Mouse (Mus musculus) heart, postnatal 0 days (tissue): Measurements from ENCODE around the gene Ccdc167. TPM values are rescaled to one million over a fixed set of nuclear protein-coding genes. Genes with fewer than 3 reads are reported as not detected.
A peak's percentile ranks its signal among the peaks of the same experiment; 100 is the strongest.

ENCODE experiments used
- ATAC-seq: fragments of 200-750 bp; cut with Nextera tagmentation; 2 replicates; pipeline ENCODE4 v1.8.0; 2017; ENCODE audit warnings: low read depth, moderate number of reproducible peaks, moderate library complexity; ENCODE audit not compliant: insufficient read depth
- DNase-seq: peaks from one replicate; pipeline ENCODE4 v3.0.0-alpha.2; 2016; ENCODE audit warnings: low spot score
- H3K27ac ChIP-seq: fragments of 300-500 bp; sonication (generic); 2 replicates; pipeline ENCODE4 v1.5.1; 2014; ENCODE audit warnings: low read depth, mild to moderate bottlenecking
- H3K27me3 ChIP-seq: fragments of 300-500 bp; sonication (generic); 2 replicates; pipeline ENCODE4 v1.6.1; 2014; ENCODE audit warnings: low read length, mixed read lengths; ENCODE audit not compliant: control insufficient read depth, insufficient read depth
- H3K36me3 ChIP-seq: fragments of 300-500 bp; sonication (generic); replicated peaks from 2 replicates; pipeline ENCODE4 v1.6.1; 2014; ENCODE audit warnings: low read length, mixed read lengths; ENCODE audit not compliant: control insufficient read depth, insufficient read depth
- H3K4me1 ChIP-seq: fragments of 300-500 bp; sonication (generic); 2 replicates; pipeline ENCODE4 v1.6.1; 2014; ENCODE audit warnings: antibody characterized with exemption; ENCODE audit not compliant: control insufficient read depth, insufficient read depth
- H3K4me2 ChIP-seq: fragments of 300-500 bp; sonication (generic); 2 replicates; pipeline ENCODE4 v1.6.1; 2014; ENCODE audit warnings: low read depth, mild to moderate bottlenecking, low read length, moderate library complexity
- H3K4me3 ChIP-seq: fragments of 300-500 bp; sonication (generic); 2 replicates; pipeline ENCODE4 v1.5.1; 2014; ENCODE audit warnings: low read depth, low read length
- H3K9ac ChIP-seq: fragments of 300-500 bp; sonication (generic); replicated peaks from 2 replicates; pipeline ENCODE4 v1.6.1; 2014; ENCODE audit warnings: low read depth, low read length, mixed read lengths
- H3K9me3 ChIP-seq: fragments of 300-500 bp; sonication (generic); replicated peaks from 2 replicates; pipeline ENCODE4 v1.6.1; 2016; ENCODE audit warnings: low read length; ENCODE audit not compliant: control insufficient read depth
- CTCF ChIP-seq: IDR thresholded peaks from 2 replicates; pipeline ENCODE4 v1.5.1; 2016; ENCODE audit warnings: antibody characterized with exemption, control low read depth, low read depth
- EP300 ChIP-seq: IDR thresholded peaks from 2 replicates; pipeline ENCODE4 v1.6.1; 2016; ENCODE audit warnings: antibody characterized with exemption, low read depth
- WGBS: fragments of 180-500 bp; shearing (Covaris S2); extraction: QIAGEN DNeasy Blood & Tissue Kit; methylation state at CpG from one replicate; pipeline ENCODE4 v1.1.7; 2014; 5-methylcytosine and 5-hydroxymethylcytosine counted together
- polyA plus RNA-seq: library from polyadenylated mRNA; unstranded; fragments of >200 nt; fragmentation: Nextera tagmentation; extraction: Ambion mirVana; gene quantifications from 2 replicates; pipeline ENCODE4 v1.2.1, GENCODE M21; 2015
- total RNA-seq: library from RNA; depleted of rRNA; stranded (reverse); fragments of >200 nt; gene quantifications from 2 replicates; pipeline ENCODE4 v1.2.3, GENCODE M21; 2014; ENCODE audit warnings: low replicate concordance

Ccdc167 gene
- total and polyA plus RNA-seq, 2 experiments from 2014 or later = 6.4 to 8.2 TPM

DNA sequence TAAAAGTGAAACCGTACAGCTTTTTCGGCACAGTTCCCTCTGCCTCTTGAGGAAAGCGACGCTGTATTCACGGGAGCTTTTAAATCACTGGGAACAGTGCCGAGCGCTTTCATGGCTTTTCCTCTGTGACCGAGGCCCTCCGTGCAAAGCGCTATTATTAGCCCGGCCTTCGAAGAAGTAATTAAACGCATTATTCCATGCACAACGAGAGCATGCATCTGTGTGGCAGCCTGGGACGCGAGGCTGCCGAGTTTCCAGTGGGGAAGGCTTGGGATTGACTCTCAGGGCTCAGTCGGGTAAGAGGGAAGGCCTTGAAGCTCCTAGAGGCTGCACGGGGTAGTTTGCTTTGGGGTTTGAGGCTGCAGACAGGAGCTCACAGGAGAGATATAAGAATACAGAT, 43.1 kb upstream of the Ccdc167 start:
- WGBS = 34% methylated on average over 19 of the region's 19 CpGs
- H3K27ac ChIP-seq = peak overlapping the region; percentile 79
- ATAC-seq = no peak
- no peaks in the 10 kb centered on the region for H3K9me3 ChIP-seq
- no peak for TF ChIP-seq CTCF
- TF ChIP-seq EP300 = no peak
- no peak overlapping the region for H3K9ac ChIP-seq
- no peaks in the 10 kb centered on the region for H3K36me3 ChIP-seq
- peak overlapping the region; percentile 44 for H3K4me2 ChIP-seq
- peak; percentile 36 for DNase-seq
- H3K4me1 ChIP-seq = no peaks in the 10 kb centered on the region
- no peaks in the 10 kb centered on the region for H3K27me3 ChIP-seq
- peak overlapping the region; percentile 22; the same call in 1 of the 2 replicates for H3K4me3 ChIP-seq

DNA sequence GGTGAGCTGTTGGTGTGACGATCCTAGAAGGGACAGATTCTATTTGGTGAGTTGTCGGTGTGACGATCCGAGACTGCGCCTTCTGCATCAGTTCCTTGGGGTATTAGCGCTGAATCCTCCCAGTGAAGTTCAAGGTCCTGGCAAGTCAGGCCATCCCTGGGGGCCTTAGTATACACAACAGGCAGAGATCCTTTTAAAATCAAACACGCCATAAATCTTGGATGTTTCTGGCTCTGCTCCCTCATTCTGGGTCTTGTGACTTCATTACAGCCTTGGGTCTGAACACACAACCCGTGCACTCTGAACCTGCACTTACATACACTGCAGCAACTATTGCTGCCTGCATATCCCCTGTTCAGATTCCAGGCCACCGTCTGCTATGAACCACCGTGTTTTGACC, 39.5 kb upstream of the Ccdc167 start:
- H3K4me3 ChIP-seq = no peak overlapping the region
- H3K27ac ChIP-seq = no peak overlapping the region
- TF ChIP-seq CTCF (no peak), EP300 (no peak)
- H3K27me3 ChIP-seq = no peaks in the 10 kb centered on the region
- WGBS = 87% methylated on average over 10 of the region's 10 CpGs
- ATAC-seq (no peak), DNase-seq (no peak)
- H3K9ac ChIP-seq = no peak overlapping the region
- no peaks in the 10 kb centered on the region for H3K4me1 ChIP-seq
- no peaks in the 10 kb centered on the region for H3K36me3 ChIP-seq
- H3K9me3 ChIP-seq = no peaks in the 10 kb centered on the region
- no peak overlapping the region for H3K4me2 ChIP-seq

DNA sequence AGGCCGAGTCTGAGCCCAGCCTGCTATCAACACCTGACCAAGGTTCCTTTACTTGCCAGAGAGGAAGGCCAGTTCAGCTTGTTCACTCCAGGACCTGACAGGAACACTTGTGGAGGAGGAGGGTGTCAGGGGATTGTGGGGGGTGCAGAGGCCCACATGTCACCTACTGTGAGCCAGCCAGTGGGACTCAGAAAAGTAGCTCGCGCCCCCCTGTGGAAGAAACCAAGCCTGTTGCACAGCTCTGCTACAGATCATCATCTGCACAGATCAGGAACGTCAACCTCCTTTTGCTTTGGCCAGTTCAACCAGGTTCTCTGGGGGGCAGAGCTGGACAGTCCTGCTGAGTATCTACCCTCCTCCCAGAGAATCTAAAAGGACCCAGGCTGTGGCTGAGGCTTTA, 37.7 kb upstream of the Ccdc167 start:
- H3K4me1 ChIP-seq = no peaks in the 10 kb centered on the region
- no peaks in the 10 kb centered on the region for H3K36me3 ChIP-seq
- no peak overlapping the region for H3K27ac ChIP-seq
- 54% methylated on average over 4 of the region's 4 CpGs for WGBS
- H3K27me3 ChIP-seq = no peaks in the 10 kb centered on the region
- H3K9ac ChIP-seq = no peak overlapping the region
- TF ChIP-seq CTCF (0 out of 2 replicates have a peak, but pooled peaks have one; percentile 2), EP300 (no peak)
- no peaks in the 10 kb centered on the region for H3K9me3 ChIP-seq
- no peak overlapping the region for H3K4me2 ChIP-seq
- no peak overlapping the region for H3K4me3 ChIP-seq
- DNase-seq (no peak), ATAC-seq (no peak)

DNA sequence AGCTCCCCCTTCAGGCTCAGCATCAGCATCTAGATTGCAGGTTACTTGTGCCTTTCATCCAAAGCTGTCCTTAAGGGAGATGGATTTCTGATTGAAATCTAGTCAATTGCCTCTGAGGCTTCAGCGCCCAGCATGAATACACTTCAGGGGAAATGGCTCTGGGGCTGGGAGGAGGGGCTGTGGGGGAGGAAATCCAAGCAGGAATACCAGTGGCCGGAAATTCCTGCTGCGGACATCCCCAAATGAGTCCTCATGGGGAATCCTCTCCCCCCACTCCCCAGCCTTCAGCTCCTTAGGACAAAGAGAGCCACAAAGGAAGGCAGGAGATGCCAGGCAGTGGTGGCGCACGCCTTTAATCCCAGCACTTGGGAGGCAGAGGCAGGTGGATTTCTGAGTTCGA, 30.6 kb upstream of the Ccdc167 start:
- no peaks in the 10 kb centered on the region for H3K36me3 ChIP-seq
- DNase-seq (no peak), ATAC-seq (no peak)
- no peaks in the 10 kb centered on the region for H3K27me3 ChIP-seq
- H3K27ac ChIP-seq = no peak overlapping the region
- 71% methylated on average over 6 of the region's 6 CpGs for whole genome bisulfite sequencing
- no peak overlapping the region for H3K4me2 ChIP-seq
- H3K9me3 ChIP-seq = no peaks in the 10 kb centered on the region
- 0 out of 2 replicates have a peak, but pooled peaks cover 8% of the 10 kb centered on the region for H3K4me1 ChIP-seq
- TF ChIP-seq EP300 (no peak), CTCF (no peak)
- H3K4me3 ChIP-seq = no peak overlapping the region
- no peak overlapping the region for H3K9ac ChIP-seq

DNA sequence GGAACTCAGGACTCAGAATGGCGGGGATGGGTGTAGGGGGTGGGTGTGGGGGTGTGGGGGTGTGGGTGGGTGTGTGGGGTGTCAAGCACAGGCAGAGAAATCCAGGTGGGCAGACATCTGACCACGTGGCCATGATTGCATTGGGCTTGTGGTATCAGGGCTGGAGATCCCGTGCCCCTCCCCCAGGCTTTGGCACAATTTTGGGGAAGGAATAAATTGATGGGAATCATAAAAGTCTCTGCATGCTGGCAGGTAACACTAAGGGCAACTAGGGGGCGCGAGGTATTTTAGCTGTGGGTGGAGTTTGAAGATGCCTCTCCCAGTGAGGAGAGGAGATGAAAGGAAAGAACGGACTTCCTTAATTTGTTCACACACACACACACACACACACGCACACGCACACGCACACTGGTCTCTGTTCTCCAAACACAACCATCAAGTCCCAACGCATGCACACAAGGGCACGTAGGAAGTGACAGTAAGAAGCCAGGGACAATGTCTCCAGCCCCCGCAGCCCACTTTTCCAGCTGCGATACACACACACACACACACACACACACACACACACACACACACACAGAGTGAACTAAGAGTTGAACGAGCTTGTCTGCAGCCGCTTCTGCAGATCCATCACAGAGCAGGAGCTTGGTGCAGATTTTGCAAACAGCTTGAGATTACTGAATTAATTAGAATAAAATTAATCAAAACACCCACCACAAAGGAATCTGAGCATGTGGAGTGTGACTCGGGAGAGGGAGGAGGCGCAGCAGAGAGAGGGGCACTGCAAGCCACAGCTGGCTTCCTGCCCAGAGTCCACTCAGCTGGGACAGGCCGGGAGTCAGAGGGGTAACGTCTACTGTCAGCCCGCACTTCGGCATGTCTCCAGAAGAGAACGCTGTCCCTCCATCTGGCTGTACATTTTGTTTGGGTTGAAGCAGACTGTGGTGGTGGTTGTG, 21.3 kb upstream of the Ccdc167 start:
- no peaks in the 10 kb centered on the region for H3K36me3 ChIP-seq
- no peak overlapping the region for H3K9ac ChIP-seq
- TF ChIP-seq CTCF (peak; percentile 57), EP300 (no peak)
- H3K27me3 ChIP-seq = no peaks in the 10 kb centered on the region
- no peak overlapping the region for H3K4me3 ChIP-seq
- H3K4me1 ChIP-seq = peaks cover 13% of the 10 kb centered on the region; the same call in 1 of the 2 replicates
- no peak overlapping the region for H3K27ac ChIP-seq
- H3K9me3 ChIP-seq = no peaks in the 10 kb centered on the region
- WGBS = 17% methylated on average over 21 of the region's 22 CpGs
- peak; percentile 87 for ATAC-seq
- peak; percentile 89 for DNase-seq
- H3K4me2 ChIP-seq = peak overlapping the region; percentile 22; the same call in 1 of the 2 replicates
